Mouse (Mus musculus): ENCODE data around the gene Mas1. TPM values are rescaled to one million over a fixed set of nuclear protein-coding genes. Genes with fewer than 3 reads are reported as not detected.
A peak's percentile ranks its signal among the peaks of the same experiment; 100 is the strongest.

Mas1 gene
- 0.91 and 2.0 TPM in 2 replicates for polyA plus RNA-seq (2016; fragmentation: Nextera tagmentation; extraction: Ambion mirVana)

- Histone ChIP-seq H3K27me3 (no peaks in the 10 kb centered on the region), H3K4me1 (replicated peaks) (peaks cover 51% of the 10 kb centered on the region), H3K9ac (replicated peaks) (peak within 1 kb of the TSS; percentile 35; the same call in 1 of the 2 replicates), H3K36me3 (no peaks in the 10 kb centered on the region), H3K4me2 (0 out of 2 replicates have a peak within 1 kb of the TSS, but pooled peaks have one; percentile 6), H3K27ac (peak within 1 kb of the TSS; percentile 69), H3K4me3 (replicated peaks) (no peak within 1 kb of the TSS), H3K9me3 (no peaks in the 10 kb centered on the region)
- no peak for ATAC-seq (ENCODE audit: insufficient number of reproducible peaks, insufficient read depth, low FRiP score, low TSS enrichment, low read depth)
- WGBS, result 42% methylated on average over 2 of the region's 2 CpGs
These were observed at the start of gene Mas1 for GRCm38 (mm10) chr17:12868043-12868442. Gene Mas1, minus strand, starts transcription at chr17:12868143.

DNA sequence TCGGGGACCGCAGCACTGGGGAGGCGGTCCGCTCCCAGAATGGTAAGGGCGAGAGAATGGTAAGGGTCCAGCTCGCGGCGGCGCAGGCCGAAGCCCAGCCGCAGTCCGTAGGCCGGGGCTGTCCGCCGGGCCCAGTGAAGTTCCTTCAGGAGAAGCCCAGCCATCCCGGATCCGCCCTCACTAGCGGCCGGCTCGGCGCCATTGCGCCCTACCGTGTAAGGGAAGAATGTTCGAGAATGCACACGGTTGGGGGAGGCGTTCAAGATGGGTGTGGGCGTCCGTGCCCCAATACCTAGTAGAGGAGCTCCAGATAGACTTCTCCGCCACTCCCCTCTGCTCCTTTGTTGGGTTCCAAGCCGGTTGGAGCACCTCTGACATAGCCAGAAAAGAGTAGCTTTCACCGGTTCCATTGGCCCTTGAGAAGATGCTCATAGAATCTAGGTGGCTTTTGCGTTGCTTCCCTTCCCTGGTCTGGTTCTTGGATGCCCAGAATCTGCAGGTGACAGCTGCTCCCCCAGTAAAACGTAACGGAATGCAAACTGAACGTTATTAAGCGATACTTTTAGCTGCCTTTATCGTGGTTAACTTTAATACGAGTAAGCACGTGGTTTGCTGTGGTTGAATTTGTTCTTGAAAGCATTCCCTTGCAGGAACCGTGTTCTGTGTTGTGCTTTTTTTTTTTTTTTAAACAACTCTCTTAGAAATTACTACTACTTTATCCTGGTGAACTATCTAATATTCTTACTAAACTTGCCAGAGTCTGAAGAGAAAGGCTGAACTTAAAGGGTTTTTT is 48.8 kb upstream of the Mas1 start:
- Histone ChIP-seq H3K4me2 (peak overlapping the region; percentile 69), H3K4me1 (replicated peaks) (peaks cover 6% of the 10 kb centered on the region), H3K36me3 (peaks cover 65% of the 10 kb centered on the region), H3K27ac (peak overlapping the region; percentile 91), H3K4me3 (replicated peaks) (peak overlapping the region; percentile 95), H3K9me3 (no peaks in the 10 kb centered on the region), H3K27me3 (no peaks in the 10 kb centered on the region), H3K9ac (replicated peaks) (peak overlapping the region; percentile 96)
- ATAC-seq (ENCODE audit: insufficient number of reproducible peaks, insufficient read depth, low FRiP score, low TSS enrichment, low read depth), result peak; percentile 62
- WGBS, result 1% methylated on average over 40 of the region's 40 CpGs

- Histone ChIP-seq H3K4me1 (replicated peaks) (peaks cover 6% of the 10 kb centered on the region), H3K4me2 (peak within 1 kb of the TSS; percentile 84), H3K9ac (replicated peaks) (peak within 1 kb of the TSS; percentile 96), H3K27ac (peak within 1 kb of the TSS; percentile 91), H3K27me3 (no peaks in the 10 kb centered on the region), H3K4me3 (replicated peaks) (peak within 1 kb of the TSS; percentile 95), H3K36me3 (peaks cover 65% of the 10 kb centered on the region), H3K9me3 (no peaks in the 10 kb centered on the region)
- under 1% methylated on average over 56 of the region's 56 CpGs for WGBS
- peak; percentile 100 for ATAC-seq (ENCODE audit: insufficient number of reproducible peaks, insufficient read depth, low FRiP score, low TSS enrichment, low read depth)
These were observed 48.1 kb upstream of the Mas1 start, which contains the start of gene Mrpl18 for GRCm38 (mm10) chr17:12915881-12916583. Gene Mrpl18, minus strand, starts transcription at chr17:12916345.

- 1% methylated on average over 18 of the region's 18 CpGs for WGBS
- Histone ChIP-seq H3K9ac (replicated peaks) (peak within 1 kb of the TSS; percentile 96), H3K4me3 (replicated peaks) (peak within 1 kb of the TSS; percentile 95), H3K27ac (peak within 1 kb of the TSS; percentile 91), H3K4me1 (replicated peaks) (peaks cover 6% of the 10 kb centered on the region), H3K9me3 (no peaks in the 10 kb centered on the region), H3K36me3 (peaks cover 65% of the 10 kb centered on the region), H3K4me2 (peak within 1 kb of the TSS; percentile 84), H3K27me3 (no peaks in the 10 kb centered on the region)
- ATAC-seq (ENCODE audit: insufficient number of reproducible peaks, insufficient read depth, low FRiP score, low TSS enrichment, low read depth), result peak; percentile 5; the same call in 1 of the 2 replicates
These were observed 47.5 kb upstream of the Mas1 start, which contains the start of gene Tcp1 for GRCm38 (mm10) chr17:12915488-12915880. Gene Tcp1, plus strand, starts transcription at chr17:12915701.

DNA sequence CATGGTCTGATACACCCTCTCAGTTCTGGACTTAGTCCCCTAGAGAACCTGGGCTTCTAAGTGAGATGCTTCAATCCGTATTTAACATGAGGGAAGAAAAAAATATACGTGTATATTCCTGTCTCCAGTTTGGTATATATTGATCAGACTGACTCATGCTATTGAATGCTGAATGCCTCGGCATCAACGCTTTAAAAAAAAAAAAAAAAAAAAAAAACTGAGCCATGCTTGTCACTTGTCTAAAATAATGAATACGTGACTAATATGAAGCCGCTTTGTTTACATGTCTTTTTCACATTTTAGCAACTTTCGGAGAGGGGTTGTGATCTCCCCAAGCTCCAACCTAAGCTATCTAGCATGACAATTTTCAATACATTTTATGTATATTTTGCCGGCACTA is 42.4 kb upstream of the Mas1 start:
- Histone ChIP-seq H3K36me3 (peaks cover 61% of the 10 kb centered on the region), H3K4me1 (replicated peaks) (peaks cover 6% of the 10 kb centered on the region; the same call in 1 of the 2 replicates), H3K9ac (replicated peaks) (no peak overlapping the region), H3K9me3 (no peaks in the 10 kb centered on the region), H3K4me3 (replicated peaks) (no peak overlapping the region), H3K4me2 (no peak overlapping the region), H3K27me3 (no peaks in the 10 kb centered on the region), H3K27ac (no peak overlapping the region)
- no peak for ATAC-seq (ENCODE audit: insufficient number of reproducible peaks, insufficient read depth, low FRiP score, low TSS enrichment, low read depth)
- WGBS, result 90% methylated on average over 8 of the region's 8 CpGs

- peaks cover 67% of the 10 kb centered on the region for H3K36me3 ChIP-seq
- ATAC-seq (ENCODE audit: insufficient number of reproducible peaks, insufficient read depth, low FRiP score, low TSS enrichment, low read depth), result no peak
- no peak within 1 kb of the TSS for H3K27ac ChIP-seq
- no peaks in the 10 kb centered on the region for H3K4me1 ChIP-seq (replicated peaks)
- no peaks in the 10 kb centered on the region for H3K27me3 ChIP-seq
- H3K4me3 ChIP-seq (replicated peaks), result no peak within 1 kb of the TSS
- WGBS, result 79% methylated on average over 35 of the region's 35 CpGs
- no peaks in the 10 kb centered on the region for H3K9me3 ChIP-seq
- 0 out of 2 replicates have a peak within 1 kb of the TSS, but pooled peaks have one; percentile 23 for H3K9ac ChIP-seq (replicated peaks)
- H3K4me2 ChIP-seq, result no peak within 1 kb of the TSS
These were observed 41.7 kb upstream of the Mas1 start, which contains the start of gene Pnldc1 for GRCm38 (mm10) chr17:12909361-12910280. Gene Pnldc1, minus strand, starts transcription at chr17:12910230.

GRCm38 (mm10) chr17:12906436-12906835 is 38.5 kb upstream of the Mas1 start:
- Histone ChIP-seq H3K4me2 (no peak overlapping the region), H3K36me3 (peaks cover 54% of the 10 kb centered on the region), H3K4me1 (replicated peaks) (peaks cover 9% of the 10 kb centered on the region), H3K4me3 (replicated peaks) (no peak overlapping the region), H3K27ac (no peak overlapping the region), H3K27me3 (no peaks in the 10 kb centered on the region), H3K9me3 (no peaks in the 10 kb centered on the region), H3K9ac (replicated peaks) (no peak overlapping the region)
- ATAC-seq (ENCODE audit: insufficient number of reproducible peaks, insufficient read depth, low FRiP score, low TSS enrichment, low read depth), result no peak
- 93% methylated on average over 9 of the region's 9 CpGs for WGBS

DNA sequence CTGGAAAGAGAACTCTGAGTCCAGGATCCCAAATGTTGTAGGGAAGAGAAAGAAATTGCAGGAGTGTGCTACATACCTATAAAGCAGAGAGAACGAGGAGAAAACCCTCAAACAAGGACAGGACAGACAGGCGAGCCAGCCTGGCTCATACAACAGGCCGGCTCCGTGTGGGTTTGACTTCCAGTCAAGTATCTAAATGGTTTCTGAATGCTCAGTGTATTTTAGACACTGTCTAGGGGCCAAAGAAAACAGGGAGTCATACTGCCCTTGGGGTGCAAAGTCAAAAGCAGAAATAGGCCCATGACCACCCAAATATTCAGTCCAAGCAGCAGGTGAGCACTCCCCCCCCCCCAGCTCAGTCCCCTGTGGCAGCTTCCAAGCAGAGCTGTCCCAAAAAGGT is 37.9 kb upstream of the Mas1 start:
- no peak overlapping the region for H3K4me2 ChIP-seq
- no peaks in the 10 kb centered on the region for H3K9me3 ChIP-seq
- H3K4me1 ChIP-seq (replicated peaks), result peaks cover 9% of the 10 kb centered on the region
- no peak overlapping the region for H3K27ac ChIP-seq
- no peaks in the 10 kb centered on the region for H3K27me3 ChIP-seq
- WGBS, result 88% methylated on average over 4 of the region's 4 CpGs
- no peak for ATAC-seq (ENCODE audit: insufficient number of reproducible peaks, insufficient read depth, low FRiP score, low TSS enrichment, low read depth)
- H3K9ac ChIP-seq (replicated peaks), result no peak overlapping the region
- no peak overlapping the region for H3K4me3 ChIP-seq (replicated peaks)
- peaks cover 51% of the 10 kb centered on the region for H3K36me3 ChIP-seq

DNA sequence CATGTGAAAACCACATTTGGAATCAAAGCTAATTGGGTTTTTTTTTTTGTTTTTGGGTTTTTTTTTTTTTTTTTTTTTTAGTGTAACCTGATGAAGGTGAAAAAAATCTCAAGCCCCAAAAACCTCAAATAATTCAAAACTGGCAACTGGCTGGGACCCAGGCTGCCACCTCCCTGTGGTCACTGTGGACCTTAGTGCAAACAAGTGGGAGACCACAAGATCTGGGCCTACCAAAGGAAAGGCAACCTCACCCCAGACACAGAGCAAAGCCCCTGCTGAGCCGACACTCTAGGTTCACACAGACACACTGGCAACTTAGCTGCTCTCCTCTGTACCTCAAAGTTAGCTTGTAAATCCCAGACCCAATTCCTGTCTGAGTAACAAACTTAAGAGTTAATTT is 36.4 kb upstream of the Mas1 start:
- WGBS, result 58% methylated on average over 1 of the region's 1 CpGs
- no peak overlapping the region for H3K4me3 ChIP-seq (replicated peaks)
- no peaks in the 10 kb centered on the region for H3K9me3 ChIP-seq
- H3K27ac ChIP-seq, result peak overlapping the region; percentile 73
- H3K4me1 ChIP-seq (replicated peaks), result peaks cover 9% of the 10 kb centered on the region
- ATAC-seq (ENCODE audit: insufficient number of reproducible peaks, insufficient read depth, low FRiP score, low TSS enrichment, low read depth), result no peak
- peaks cover 44% of the 10 kb centered on the region; the same call in 1 of the 2 replicates for H3K36me3 ChIP-seq
- no peak overlapping the region for H3K9ac ChIP-seq (replicated peaks)
- H3K4me2 ChIP-seq, result no peak overlapping the region
- H3K27me3 ChIP-seq, result no peaks in the 10 kb centered on the region
